Mouse (Mus musculus) megakaryocyte progenitor cell, adult 5-6 weeks (primary cell): ENCODE measurements at regions not wholly inside any gene's neighbourhood (a gene's known extent, or its start where the extent isn't known, plus 50 kb on each side); places are given as distances from the start of the nearest gene placed in this dataset.
A peak's percentile ranks its signal among the peaks of the same experiment; 100 is the strongest.

Experiments used
- ATAC-seq: replicated peaks from 2 replicates; pipeline ENCODE4 v1.8.0; 2016; ENCODE audit warnings: mild to moderate bottlenecking, moderate TSS enrichment, inconsistent platforms; ENCODE audit not compliant: poor library complexity

DNA sequence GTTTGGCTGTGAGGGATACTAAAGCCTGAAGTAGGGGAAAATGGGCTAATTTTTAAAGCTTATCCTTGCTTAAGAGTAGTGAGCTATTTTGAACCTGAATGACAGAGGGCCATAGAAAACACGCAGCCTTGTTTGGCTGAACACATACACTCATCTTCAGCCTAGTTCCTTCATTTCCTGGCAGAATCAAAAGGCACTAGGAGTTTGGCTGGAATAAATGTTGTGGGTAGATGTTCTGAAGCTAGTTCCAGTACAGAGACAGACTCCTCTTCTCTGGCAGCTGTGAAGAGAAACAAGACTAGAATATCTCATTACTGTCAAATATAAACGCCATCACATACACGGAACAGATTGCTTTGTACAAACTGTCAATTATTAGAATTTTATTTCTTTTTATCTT, 809.5 kb downstream of the Car8 start:
- no peak for ATAC-seq

- no peak for ATAC-seq
Measured at GRCm38 (mm10) chr4:7424081-7424480, 814.8 kb downstream of the Car8 start.

GRCm38 (mm10) chr4:7423204-7423603, 815.6 kb downstream of the Car8 start:
- no peak for ATAC-seq

GRCm38 (mm10) chr4:7422787-7423186, 816.1 kb downstream of the Car8 start:
- ATAC-seq: no peak

- ATAC-seq: no peak
Measured at GRCm38 (mm10) chr4:7414301-7414700, 824.5 kb downstream of the Car8 start.

DNA sequence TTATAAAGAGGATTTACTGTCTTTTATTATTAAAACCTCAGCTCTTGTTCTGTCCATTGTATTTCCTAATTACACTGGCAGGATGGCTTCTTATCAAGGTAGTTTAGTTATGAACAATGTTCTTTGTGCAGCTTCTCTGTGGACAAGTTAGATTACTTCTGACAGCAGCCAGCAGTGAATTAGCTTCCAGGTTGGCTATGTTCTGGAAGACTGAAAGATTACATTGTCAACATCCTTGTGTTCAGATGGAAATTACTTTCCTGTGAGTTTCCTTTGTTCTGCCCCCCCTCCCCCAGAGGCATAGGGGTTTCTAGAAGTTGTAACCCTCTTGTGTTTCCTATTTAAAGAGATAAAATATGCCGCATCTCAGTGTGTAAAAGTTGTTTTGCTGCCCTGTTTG, 846.1 kb downstream of the Car8 start:
- no peak for ATAC-seq

GRCm38 (mm10) chr4:7391596-7391995, 847.2 kb downstream of the Car8 start:
- no peak for ATAC-seq

DNA sequence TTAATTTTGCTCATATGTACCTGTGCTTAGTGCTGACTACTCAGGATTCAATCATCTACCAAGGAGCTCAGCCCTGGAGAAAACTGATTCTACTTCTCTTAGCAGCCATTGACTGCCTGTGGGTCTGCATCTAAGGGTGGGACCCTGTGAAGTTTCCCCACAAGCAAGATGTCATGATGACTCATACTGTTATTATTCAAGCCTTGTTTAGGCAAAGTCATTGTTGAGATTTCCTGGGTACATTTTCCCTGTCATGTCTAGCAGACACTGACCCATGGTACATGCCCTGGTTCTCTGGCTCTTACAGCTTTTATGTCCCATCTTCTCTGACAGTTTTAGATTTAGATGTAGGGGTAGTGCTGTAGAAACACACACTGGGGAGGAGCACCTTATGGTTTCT, 853.8 kb downstream of the Car8 start:
- ATAC-seq: no peak

DNA sequence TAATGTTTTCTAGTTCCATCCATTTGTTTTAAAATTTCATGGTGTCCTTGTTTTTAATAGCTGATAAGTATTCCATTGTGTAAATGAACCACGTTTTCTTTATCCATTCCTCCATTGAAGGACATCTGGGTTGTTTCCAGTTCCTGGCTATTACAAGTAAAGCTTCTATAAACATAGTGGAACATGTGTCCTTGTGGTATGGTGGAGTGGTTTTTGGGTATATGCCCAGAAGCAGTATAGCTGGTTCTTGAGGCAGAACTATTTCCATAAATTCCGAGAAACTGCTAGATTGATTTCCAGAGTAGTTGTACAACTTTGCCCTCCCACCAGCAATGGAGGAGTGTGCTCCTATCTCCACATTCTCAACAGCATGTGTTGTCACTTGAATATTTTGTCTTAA, 858.8 kb downstream of the Car8 start:
- ATAC-seq: no peak

- ATAC-seq: peak; percentile 66; the same call in 1 of the 2 replicates
Measured at GRCm38 (mm10) chr4:7364238-7365040, 874.4 kb downstream of the Car8 start.

DNA sequence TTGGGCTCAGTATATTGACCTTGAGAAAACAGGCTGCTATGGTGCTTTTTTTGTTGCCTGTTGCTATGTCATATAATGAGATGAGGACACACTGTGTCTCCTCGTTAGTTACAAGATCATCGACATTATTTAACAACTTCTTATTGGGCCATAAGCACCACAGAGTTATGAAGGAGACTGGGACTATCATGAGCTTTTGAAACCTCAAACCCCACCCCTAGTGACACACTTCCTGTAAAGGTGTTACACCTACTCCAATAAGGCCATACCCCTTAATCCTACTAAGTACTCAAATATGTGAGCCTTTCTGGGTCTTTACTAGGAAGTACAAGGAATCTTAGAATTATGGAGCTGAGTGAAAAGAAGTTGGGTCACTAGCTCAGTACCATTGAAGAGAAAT, 875.3 kb downstream of the Car8 start:
- peak; percentile 39; the same call in 1 of the 2 replicates for ATAC-seq

GRCm38 (mm10) chr4:7356202-7356601, 882.6 kb downstream of the Car8 start:
- ATAC-seq: no peak

DNA sequence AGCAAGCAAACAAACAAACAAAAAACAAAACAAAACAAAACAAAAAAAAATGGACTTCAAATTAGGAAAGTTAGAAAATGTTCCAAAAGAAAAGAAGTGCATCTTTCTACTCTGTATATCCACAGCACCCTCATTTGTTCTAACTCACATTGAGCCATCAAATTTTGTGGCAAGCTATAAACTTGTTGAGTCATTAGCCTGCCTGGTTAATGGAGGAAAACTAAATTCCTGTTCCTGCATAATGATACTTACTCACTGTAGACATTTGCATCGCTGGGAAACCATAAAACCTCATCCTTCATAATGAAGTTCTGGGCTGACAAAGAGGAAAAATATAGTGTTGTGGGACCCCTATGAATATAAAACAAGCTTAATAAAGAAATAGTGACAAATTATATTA, 891.5 kb downstream of the Car8 start:
- no peak for ATAC-seq

DNA sequence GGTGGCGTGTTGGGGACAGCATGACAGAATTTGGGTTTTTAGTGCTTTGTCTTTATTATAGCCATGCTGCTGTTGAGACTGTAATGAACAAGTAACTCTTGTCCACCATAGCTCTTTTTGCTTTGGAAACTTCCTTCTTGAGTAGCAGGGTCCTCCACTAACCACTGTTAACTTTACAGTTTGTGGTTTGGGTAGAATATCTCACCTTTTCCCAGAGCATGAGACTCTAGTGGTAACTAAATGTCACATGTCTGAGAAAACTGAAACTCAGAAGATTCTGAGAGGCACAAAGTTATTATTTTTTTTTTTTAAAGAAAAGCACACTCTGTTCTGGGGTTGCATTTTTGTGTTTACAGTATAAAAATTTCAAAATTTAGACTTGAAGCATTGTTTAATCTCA, 897.7 kb downstream of the Car8 start:
- ATAC-seq: no peak

DNA sequence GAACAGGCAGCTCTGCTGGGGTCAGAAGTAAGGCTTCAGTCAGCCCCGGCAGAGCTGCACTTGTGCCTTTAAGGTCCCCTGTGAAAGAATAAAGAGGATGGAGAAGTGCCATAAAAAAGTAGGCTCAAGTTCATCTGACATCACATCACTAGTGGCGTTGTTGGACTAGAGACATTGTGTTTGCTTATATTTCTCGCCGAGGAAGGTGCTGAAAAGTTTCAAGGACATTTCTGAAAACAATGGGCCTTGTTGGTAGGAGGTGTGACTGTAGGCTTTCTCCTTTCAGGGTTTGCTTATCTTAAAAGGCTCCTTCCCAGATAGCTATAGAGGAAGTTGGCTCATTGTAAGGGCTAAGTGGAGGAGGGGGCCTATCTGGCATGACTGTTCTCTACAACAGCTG, 924.6 kb downstream of the Car8 start:
- 0 out of 2 replicates have a peak, but pooled peaks have one; percentile 57 for ATAC-seq

GRCm38 (mm10) chr4:7313219-7313618, 925.6 kb downstream of the Car8 start:
- ATAC-seq: peak; percentile 73

- ATAC-seq: no peak
Measured at GRCm38 (mm10) chr4:7312160-7312559, 926.7 kb downstream of the Car8 start.

- ATAC-seq: no peak
Measured at GRCm38 (mm10) chr4:7269047-7269446, 969.8 kb downstream of the Car8 start.

DNA sequence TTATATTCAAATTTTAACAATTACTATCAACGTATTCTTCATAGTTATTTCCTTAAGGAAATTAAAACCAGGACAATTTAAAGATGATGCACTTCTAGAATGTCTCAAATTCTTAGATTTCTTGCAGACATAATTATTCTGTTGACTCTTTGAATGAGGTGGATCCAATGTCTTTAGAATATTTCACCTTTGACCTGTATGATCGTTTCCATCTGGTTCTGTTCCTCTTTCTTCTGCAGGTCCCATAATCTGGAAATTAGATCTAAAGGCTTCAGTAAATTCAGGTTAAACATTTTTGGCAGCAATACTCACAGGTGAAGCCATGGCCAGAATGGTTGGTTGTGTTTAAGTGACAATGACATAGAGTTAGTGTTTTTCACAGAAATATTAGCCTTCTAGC, 982.4 kb downstream of the Car8 start:
- ATAC-seq: no peak

- ATAC-seq: no peak
Measured at GRCm38 (mm10) chr4:7253616-7254015, 985.2 kb downstream of the Car8 start.

DNA sequence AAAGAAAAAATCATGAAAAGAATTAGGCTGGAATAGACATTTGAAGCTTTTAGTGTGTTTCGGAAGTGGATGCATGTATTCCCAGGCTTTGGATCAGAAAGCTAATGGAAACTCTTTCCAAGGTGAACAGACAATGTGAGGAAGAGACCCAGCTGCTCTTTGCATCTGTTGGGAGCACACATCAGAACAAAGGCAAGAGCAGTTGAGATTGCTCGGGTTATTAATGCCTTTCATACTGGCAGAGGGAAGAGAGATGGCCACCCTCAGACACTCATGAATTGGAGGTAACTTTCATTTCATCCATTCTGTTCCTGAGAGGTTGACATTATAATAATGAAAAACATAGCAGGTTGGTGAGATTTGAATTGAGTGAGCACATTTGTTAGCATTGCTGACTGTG, 987.2 kb downstream of the Car8 start:
- ATAC-seq: no peak

GRCm38 (mm10) chr4:7247816-7248215, 991.0 kb downstream of the Car8 start:
- ATAC-seq: no peak

DNA sequence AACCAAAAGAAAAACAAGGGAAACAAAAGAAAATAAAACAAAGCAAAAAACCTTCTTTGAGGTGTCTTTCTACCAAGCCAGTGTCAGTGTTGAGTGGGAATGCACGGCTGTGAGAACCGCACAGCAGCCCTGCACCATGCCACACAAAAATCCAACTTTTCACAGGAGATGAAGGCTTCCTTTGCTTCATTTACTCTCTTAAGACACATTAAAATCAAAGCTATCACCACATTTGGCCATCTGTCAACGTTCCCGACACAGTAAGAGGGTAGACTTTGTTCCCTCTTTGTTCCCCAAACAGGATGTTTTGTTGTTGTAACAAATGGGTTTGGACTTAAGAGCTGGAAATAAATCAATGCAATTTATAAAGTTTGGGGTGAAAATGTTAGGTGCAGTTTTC, 991.6 kb downstream of the Car8 start:
- no peak for ATAC-seq
